16 mouse cellular contexts compared by ENCODE assay signal in the genomic region with DNA sequence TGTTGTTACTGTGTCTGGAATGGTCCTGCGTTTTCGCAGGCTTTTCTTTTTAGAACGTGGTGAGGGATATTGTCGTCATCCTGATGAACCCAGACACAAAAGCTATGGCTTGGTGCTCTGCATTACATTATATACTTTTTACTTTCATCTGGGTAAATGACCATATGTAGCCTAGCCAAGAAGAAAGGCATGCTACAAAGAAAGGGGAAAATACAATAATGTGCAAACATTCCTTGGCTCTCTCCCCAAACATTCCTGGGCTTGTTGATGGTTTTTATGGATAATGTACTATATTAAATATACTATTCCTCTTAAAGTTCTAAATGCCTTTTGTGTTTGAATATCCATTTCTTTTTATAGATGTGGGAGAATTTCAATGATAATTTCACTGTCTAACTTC.
"Had no signal": no experiment of that assay in that cellular context is flagged by ENCODE, and none has a peak within 500 bp of the region (broad histone marks: within the 10 kb centered on the region; RNA-seq: fewer than 3 reads in every experiment).

No protein-coding gene starts in this region.

- H3K4me3 ChIP-seq: megakaryocyte, embryonic 14.5 days; midbrain, embryonic 13.5 days; midbrain, embryonic 15.5 days; neural tube, embryonic 12.5 days; stomach, embryonic 15.5 days had no signal

- H3K4me1 ChIP-seq: megakaryocyte, embryonic 14.5 days; midbrain, embryonic 13.5 days; midbrain, embryonic 15.5 days; neural tube, embryonic 12.5 days; stomach, embryonic 15.5 days had no signal

- H3K9ac ChIP-seq: liver, postnatal 0 days; midbrain, embryonic 13.5 days; midbrain, embryonic 15.5 days; neural tube, embryonic 12.5 days; stomach, embryonic 15.5 days had no signal

- H3K9me3 ChIP-seq: stomach, embryonic 15.5 days had no signal

- ATAC-seq: liver, postnatal 0 days; midbrain, embryonic 13.5 days; midbrain, embryonic 15.5 days had no signal

- H3K27me3 ChIP-seq: megakaryocyte, embryonic 14.5 days; midbrain, embryonic 13.5 days; midbrain, embryonic 15.5 days; neural tube, embryonic 12.5 days; stomach, embryonic 15.5 days had no signal

- H3K36me3 ChIP-seq: midbrain, embryonic 15.5 days had no signal

- H3K27ac ChIP-seq: macrophage; midbrain, embryonic 13.5 days; midbrain, embryonic 15.5 days; neural tube, embryonic 12.5 days; stomach, embryonic 15.5 days; stomach, postnatal 0 days had no signal

- DNase-seq: liver, postnatal 0 days; lung, adult 2 months; lung, postnatal 14 days; lung, postnatal 36 days; right cerebral cortex, postnatal 14 days; thymus, adult 2 months; thymus, postnatal 25 days; thymus, postnatal 4 days had no signal

- H3K4me2 ChIP-seq: midbrain, embryonic 11.5 days; midbrain, embryonic 13.5 days; midbrain, embryonic 15.5 days; neural tube, embryonic 12.5 days; stomach, embryonic 15.5 days had no signal
